Mouse (Mus musculus) bone marrow macrophage, adult 2 months (primary cell): ENCODE measurements around the gene Rnf10.

Experiments
- CTCF ChIP-seq: IDR thresholded peaks from 2 replicates; pipeline ENCODE4 v1.5.1; 2012; ENCODE audit warnings: low read depth, mild to moderate bottlenecking, low read length, moderate library complexity
- POLR2A ChIP-seq: IDR thresholded peaks from 2 replicates; pipeline ENCODE4 v1.6.1; 2012; ENCODE audit warnings: mild to moderate bottlenecking, low read depth, low read length, borderline replicate concordance

GRCm38 (mm10) chr5:115194626-115195221 is 78.0 kb downstream of the Rnf10 start:
- TF ChIP-seq CTCF (no peak), POLR2A (no peak)
